Mouse (Mus musculus) neural tube, embryonic 14.5 days (tissue): ENCODE measurements at regions not wholly inside any gene's neighbourhood (a gene's known extent, or its start where the extent isn't known, plus 50 kb on each side); places are given as distances from the start of the nearest gene placed in this dataset.
A peak's percentile ranks its signal among the peaks of the same experiment; 100 is the strongest.

Source experiments
- ATAC-seq: fragments of 200-750 bp; cut with Nextera tagmentation; 2 replicates; pipeline ENCODE4 v1.8.0; 2017; ENCODE audit warnings: low read depth, mild to moderate bottlenecking, moderate TSS enrichment, moderate library complexity
- H3K27ac ChIP-seq: fragments of 300-500 bp; sonication (generic); 2 replicates; pipeline ENCODE4 v1.5.1; 2014; ENCODE audit warnings: low read depth, mild to moderate bottlenecking, control low read depth, low read length, moderate library complexity, mixed read lengths
- H3K27me3 ChIP-seq: fragments of 300-500 bp; sonication (generic); 2 replicates; pipeline ENCODE4 v1.6.1; 2014; ENCODE audit warnings: low read length; ENCODE audit not compliant: control insufficient read depth, insufficient read depth
- H3K36me3 ChIP-seq: fragments of 300-500 bp; sonication (generic); 2 replicates; pipeline ENCODE4 v1.6.1; 2014; ENCODE audit warnings: low read length, mixed read lengths; ENCODE audit not compliant: control insufficient read depth, insufficient read depth
- H3K4me1 ChIP-seq: fragments of 300-500 bp; sonication (generic); 2 replicates; pipeline ENCODE4 v1.6.1; 2014; ENCODE audit warnings: low read length; ENCODE audit not compliant: control insufficient read depth, insufficient read depth
- H3K4me2 ChIP-seq: fragments of 300-500 bp; sonication (generic); 2 replicates; pipeline ENCODE4 v1.6.1; 2014; ENCODE audit warnings: mild to moderate bottlenecking, low read depth, low read length, control low read depth
- H3K4me3 ChIP-seq: fragments of 300-500 bp; sonication (generic); 2 replicates; pipeline ENCODE4 v1.5.1; 2014; ENCODE audit warnings: low read depth, low read length, control low read depth, mixed read lengths
- H3K9ac ChIP-seq: fragments of 300-500 bp; sonication (generic); replicated peaks from 2 replicates; pipeline ENCODE4 v1.6.1; 2014; ENCODE audit warnings: low read depth, mild to moderate bottlenecking, control low read depth, low read length, mixed read lengths
- H3K9me3 ChIP-seq: fragments of 300-500 bp; sonication (generic); 2 replicates; pipeline ENCODE4 v1.6.1; 2016; ENCODE audit warnings: low read length; ENCODE audit not compliant: control insufficient read depth
- WGBS: fragments of 180-500 bp; shearing (Covaris S2); extraction: QIAGEN DNeasy Blood & Tissue Kit; methylation state at CpG from one replicate; pipeline ENCODE4 v1.1.7; 2014; 5-methylcytosine and 5-hydroxymethylcytosine counted together

- Histone ChIP-seq H3K9me3 (no peaks in the 10 kb centered on the region), H3K36me3 (no peaks in the 10 kb centered on the region), H3K4me1 (no peaks in the 10 kb centered on the region), H3K27ac (no peak overlapping the region), H3K27me3 (no peaks in the 10 kb centered on the region), H3K4me2 (no peak overlapping the region), H3K9ac (no peak overlapping the region), H3K4me3 (no peak overlapping the region)
- peak; percentile 63 for ATAC-seq
- 57% methylated on average over 13 of the region's 13 CpGs for WGBS
These were observed 67.9 kb upstream of the Serbp1 start for GRCm38 (mm10) chr6:67169873-67170673.

DNA sequence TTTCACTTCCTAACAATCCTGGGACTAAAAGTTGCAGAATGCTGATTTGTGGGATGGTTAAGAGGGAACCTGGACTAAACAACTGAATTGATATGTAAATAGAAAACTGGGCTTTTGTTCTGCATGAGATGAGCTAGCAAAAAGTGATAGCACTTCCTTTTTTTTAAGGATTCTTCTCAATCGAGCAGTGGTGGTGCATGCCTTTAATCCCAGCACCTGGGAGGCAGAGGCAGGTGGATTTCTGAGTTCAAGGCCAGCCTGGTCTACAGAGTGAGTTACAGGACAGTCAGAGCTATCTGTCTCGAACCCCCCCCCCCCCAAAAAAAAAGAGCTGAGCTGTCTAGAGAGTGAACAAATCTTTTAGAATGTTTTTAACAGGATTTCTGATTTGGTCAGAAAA, 69.2 kb upstream of the Serbp1 start:
- Histone ChIP-seq H3K27ac (no peak overlapping the region; the same call in 1 of the 2 replicates), H3K36me3 (no peaks in the 10 kb centered on the region), H3K27me3 (no peaks in the 10 kb centered on the region), H3K4me2 (peak overlapping the region; percentile 33), H3K4me3 (peak overlapping the region; percentile 25), H3K9ac (no peak overlapping the region), H3K4me1 (no peaks in the 10 kb centered on the region), H3K9me3 (no peaks in the 10 kb centered on the region)
- 27% methylated on average over 2 of the region's 2 CpGs for WGBS
- ATAC-seq: peak; percentile 38; the same call in 1 of the 2 replicates

GRCm38 (mm10) chr6:67168031-67168777, 69.8 kb upstream of the Serbp1 start:
- Histone ChIP-seq H3K4me2 (peak overlapping the region; percentile 33), H3K36me3 (no peaks in the 10 kb centered on the region), H3K4me1 (no peaks in the 10 kb centered on the region), H3K9me3 (no peaks in the 10 kb centered on the region), H3K27me3 (no peaks in the 10 kb centered on the region), H3K9ac (no peak overlapping the region), H3K27ac (no peak overlapping the region; the same call in 1 of the 2 replicates), H3K4me3 (peak overlapping the region; percentile 25)
- peak; percentile 89 for ATAC-seq
- 12% methylated on average over 11 of the region's 11 CpGs for WGBS

DNA sequence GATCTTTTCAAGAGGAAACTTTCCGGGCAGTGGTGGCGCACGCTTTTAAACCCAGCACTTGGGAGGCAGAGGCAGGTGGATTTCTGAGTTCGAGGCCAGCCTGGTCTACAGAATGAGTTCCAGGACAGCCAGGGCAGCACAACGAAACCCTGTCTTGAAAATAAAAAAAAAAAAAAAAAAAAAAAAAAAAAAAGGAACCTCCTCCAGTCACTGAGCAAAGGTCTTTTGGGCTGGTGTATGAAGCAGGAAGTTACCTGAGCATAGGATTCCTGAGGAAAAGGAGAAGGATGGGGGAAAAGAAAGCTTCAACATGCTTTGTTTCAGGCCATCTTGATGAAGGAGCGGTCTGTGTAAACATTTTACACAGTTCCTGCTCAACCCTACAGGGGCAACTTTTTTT, 72.9 kb upstream of the Serbp1 start:
- H3K9ac ChIP-seq: no peak overlapping the region
- H3K9me3 ChIP-seq: no peaks in the 10 kb centered on the region
- H3K4me2 ChIP-seq: no peak overlapping the region
- no peak for ATAC-seq
- H3K27ac ChIP-seq: no peak overlapping the region
- H3K27me3 ChIP-seq: no peaks in the 10 kb centered on the region
- 95% methylated on average over 6 of the region's 6 CpGs for WGBS
- no peak overlapping the region for H3K4me3 ChIP-seq
- no peaks in the 10 kb centered on the region for H3K4me1 ChIP-seq
- no peaks in the 10 kb centered on the region for H3K36me3 ChIP-seq

GRCm38 (mm10) chr6:67163947-67164346, 74.0 kb upstream of the Serbp1 start:
- Histone ChIP-seq H3K36me3 (no peaks in the 10 kb centered on the region), H3K4me3 (no peak overlapping the region), H3K4me2 (no peak overlapping the region), H3K9me3 (no peaks in the 10 kb centered on the region), H3K27me3 (no peaks in the 10 kb centered on the region), H3K4me1 (no peaks in the 10 kb centered on the region), H3K27ac (no peak overlapping the region), H3K9ac (no peak overlapping the region)
- 92% methylated on average over 2 of the region's 2 CpGs for WGBS
- no peak for ATAC-seq

GRCm38 (mm10) chr6:67162814-67163213, 75.2 kb upstream of the Serbp1 start:
- Histone ChIP-seq H3K36me3 (no peaks in the 10 kb centered on the region), H3K27ac (no peak overlapping the region), H3K4me3 (no peak overlapping the region), H3K9me3 (no peaks in the 10 kb centered on the region), H3K27me3 (no peaks in the 10 kb centered on the region), H3K4me1 (no peaks in the 10 kb centered on the region), H3K4me2 (no peak overlapping the region), H3K9ac (no peak overlapping the region)
- ATAC-seq: no peak
- 68% methylated on average over 3 of the region's 3 CpGs for WGBS

- Histone ChIP-seq H3K4me3 (no peak overlapping the region), H3K9me3 (no peaks in the 10 kb centered on the region), H3K4me1 (no peaks in the 10 kb centered on the region), H3K27me3 (no peaks in the 10 kb centered on the region), H3K27ac (no peak overlapping the region), H3K36me3 (no peaks in the 10 kb centered on the region), H3K4me2 (no peak overlapping the region), H3K9ac (no peak overlapping the region)
- 74% methylated on average over 7 of the region's 7 CpGs for WGBS
- ATAC-seq: no peak
These were observed 76.4 kb upstream of the Serbp1 start for GRCm38 (mm10) chr6:67161610-67162009.

DNA sequence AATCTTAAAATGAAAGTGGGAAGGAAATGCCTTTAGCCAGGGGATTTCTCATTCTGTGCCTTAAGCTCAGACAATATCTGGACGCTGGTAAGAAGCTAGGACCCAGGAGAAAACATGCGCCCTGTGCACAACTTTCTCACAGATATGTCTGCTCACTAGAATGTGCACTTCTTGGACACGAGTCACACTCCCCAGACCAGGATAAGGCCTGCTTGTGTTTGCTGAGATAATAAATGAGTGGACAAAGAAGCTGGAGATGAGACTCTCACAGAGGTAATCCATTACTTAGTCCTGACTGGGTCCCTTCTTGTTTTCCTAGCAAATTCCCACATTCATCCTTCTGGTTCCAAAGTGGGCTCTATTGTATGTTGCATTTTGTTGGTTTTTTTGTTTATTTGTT, 77.4 kb upstream of the Serbp1 start:
- Histone ChIP-seq H3K4me1 (no peaks in the 10 kb centered on the region), H3K36me3 (no peaks in the 10 kb centered on the region), H3K27me3 (no peaks in the 10 kb centered on the region), H3K9me3 (no peaks in the 10 kb centered on the region), H3K27ac (no peak overlapping the region), H3K4me3 (no peak overlapping the region), H3K9ac (no peak overlapping the region), H3K4me2 (no peak overlapping the region)
- 82% methylated on average over 3 of the region's 3 CpGs for WGBS
- ATAC-seq: no peak
